In genomic region chr2:128523425-128524108, GRCm38 (mm10) we compare ENCODE assay signal across 16 mouse cellular contexts.
A peak's percentile ranks its signal among the peaks of the same experiment; 100 is the strongest.
DNase-seq lines count a peak whose midpoint lies in the region; ATAC-seq lines count a peak whose summit lies in the region.
"Had no signal": no experiment of that assay in that cellular context is flagged by ENCODE, and none has a peak within 500 bp of the region (broad histone marks: within the 10 kb centered on the region; RNA-seq: fewer than 3 reads in every experiment).

No protein-coding gene starts in this region.

- DNase-seq in heart, postnatal 10 days: peak; percentile 39 to 49
- DNase-seq in heart, embryonic 10.5 days (ENCODE audit: low spot score): no peak
- peak; percentile 82 for DNase-seq in 3T3-L1 (ENCODE audit: low read depth, low spot score)
- DNase-seq in adipocyte (ENCODE audit: low spot score): peak; percentile 74
- DNase-seq in gastrocnemius, postnatal 14 days: peak; percentile 19
- DNase-seq in thymus, postnatal 0 days (ENCODE audit: low spot score): no peak
- DNase-seq in retina, embryonic 14.5 days (ENCODE audit: low spot score): no peak
- DNase-seq: kidney, adult 11 months; kidney, postnatal 10 days; lung, postnatal 10 days; right cerebral cortex, postnatal 25 days had no signal

- no peak overlapping the region for H3K27ac ChIP-seq in heart, embryonic 10.5 days
- H3K27ac ChIP-seq in forebrain, embryonic 15.5 days (replicated peaks): no peak overlapping the region
- H3K27ac ChIP-seq: hindbrain, postnatal 0 days; left cerebral cortex, adult 2 months; midbrain, embryonic 15.5 days had no signal

- no peak for ATAC-seq in forebrain, embryonic 15.5 days (replicated peaks)
- ATAC-seq: hindbrain, postnatal 0 days; midbrain, embryonic 15.5 days had no signal

- H3K4me3 ChIP-seq in heart, embryonic 10.5 days: no peak overlapping the region
- no peak overlapping the region for H3K4me3 ChIP-seq in forebrain, embryonic 15.5 days
- H3K4me3 ChIP-seq: left cerebral cortex, adult 2 months; megakaryocyte, embryonic 14.5 days; midbrain, embryonic 15.5 days had no signal

- H3K4me1 ChIP-seq in heart, embryonic 10.5 days: no peaks in the 10 kb centered on the region
- no peaks in the 10 kb centered on the region for H3K4me1 ChIP-seq in forebrain, embryonic 15.5 days
- H3K4me1 ChIP-seq: megakaryocyte, embryonic 14.5 days; midbrain, embryonic 15.5 days had no signal

- 76% methylated on average over 4 of the region's 4 CpGs for WGBS in heart, embryonic 10.5 days
- WGBS in forebrain, embryonic 15.5 days: 71% methylated on average over 4 of the region's 4 CpGs

- no peaks in the 10 kb centered on the region for H3K36me3 ChIP-seq in heart, embryonic 10.5 days
- H3K36me3 ChIP-seq in forebrain, embryonic 15.5 days: no peaks in the 10 kb centered on the region
- H3K36me3 ChIP-seq: midbrain, embryonic 15.5 days had no signal

- H3K9me3 ChIP-seq in heart, embryonic 10.5 days: no peaks in the 10 kb centered on the region
- H3K9me3 ChIP-seq in forebrain, embryonic 15.5 days: no peaks in the 10 kb centered on the region
- H3K9me3 ChIP-seq: midbrain, embryonic 15.5 days had no signal

- no peak overlapping the region for H3K4me2 ChIP-seq in forebrain, embryonic 15.5 days (replicated peaks)
- H3K4me2 ChIP-seq: midbrain, embryonic 15.5 days had no signal

- peaks cover 7% of the 10 kb centered on the region; the same call in 1 of the 2 replicates for H3K27me3 ChIP-seq in heart, embryonic 10.5 days (ENCODE audit: insufficient read depth, poor library complexity, severe bottlenecking)
- no peaks in the 10 kb centered on the region for H3K27me3 ChIP-seq in forebrain, embryonic 15.5 days
- H3K27me3 ChIP-seq: midbrain, embryonic 15.5 days had no signal

- H3K9ac ChIP-seq in forebrain, embryonic 15.5 days (replicated peaks): no peak overlapping the region
- H3K9ac ChIP-seq: midbrain, embryonic 15.5 days had no signal

- intact Hi-C loops in heart, postnatal 10 days (cut with DNase I): no loop called here
- intact Hi-C loops in gastrocnemius, postnatal 14 days (cut with DNase I; ENCODE audit: low total_unique reads): no loop called here

Comparison
In these comparisons a context has a peak if more than half of its experiments do, and no peak if none do; other contexts are left out.
1. DNase-seq: peak in heart, postnatal 10 days (2 of 2), 3T3-L1 (single experiment), adipocyte (single experiment) and gastrocnemius, postnatal 14 days (single experiment); none in heart, embryonic 10.5 days (single experiment), thymus, postnatal 0 days (single experiment) and retina, embryonic 14.5 days (single experiment).